Mouse (Mus musculus): Measurements from ENCODE around the gene Galp. TPM values are rescaled to one million over a fixed set of nuclear protein-coding genes. Genes with fewer than 3 reads are reported as not detected.

The Galp gene
- polyA plus RNA-seq, 1 experiment: not detected

DNA sequence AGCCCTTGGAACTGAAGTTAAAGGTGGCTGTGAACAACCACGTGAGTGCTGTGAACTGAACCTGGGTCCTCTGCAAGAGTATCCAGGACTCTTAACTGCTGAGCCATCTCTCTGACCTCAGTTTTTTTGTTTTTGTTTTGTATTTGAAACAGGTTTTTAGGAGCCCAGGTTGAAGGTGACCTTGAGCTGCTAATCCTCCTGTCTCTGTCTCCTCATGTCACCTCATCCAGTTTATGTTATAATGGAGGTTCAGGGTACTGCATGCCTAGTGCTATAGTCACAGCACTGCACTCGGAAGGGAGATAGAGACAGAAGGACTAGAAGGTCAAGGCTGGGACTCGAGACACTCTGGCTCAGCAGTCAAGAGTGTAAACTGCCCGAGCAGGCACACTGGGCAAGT is 34.7 kb upstream of the Galp start:
- TF ChIP-seq POLR2A (IDR thresholded peaks at IDR 0.05; ENCODE audit: insufficient read length, low read depth) (no peak), REST (IDR thresholded peaks at IDR 0.05; ENCODE audit: insufficient read depth, insufficient read length) (no peak), MAX (IDR thresholded peaks at IDR 0.05; ENCODE audit: low read depth) (no peak), MYOG (IDR thresholded peaks at IDR 0.05; ENCODE audit: control insufficient read depth in 1 of 3, insufficient read depth in 1 of 3, insufficient read length in 2 of 3, low read depth in 2 of 3) (no peak), MYOD1 (IDR thresholded peaks at IDR 0.05; ENCODE audit: control insufficient read depth in 1 of 3, insufficient read length in 2 of 3, low read depth in 2 of 3) (no peak)
- no peaks in the 10 kb centered on the region for H3K27me3 ChIP-seq (ENCODE audit: control insufficient read depth, insufficient read depth, insufficient read length)
- no peaks in the 10 kb centered on the region for H3K79me2 ChIP-seq (ENCODE audit: control insufficient read depth, insufficient read depth)
- no peak overlapping the region for H3K4me3 ChIP-seq
- no peak overlapping the region for H3K4me2 ChIP-seq (ENCODE audit: low read depth)
- no peaks in the 10 kb centered on the region for H3K36me3 ChIP-seq (ENCODE audit: control insufficient read depth, insufficient read depth)
- H3ac ChIP-seq (ENCODE audit: control insufficient read depth, insufficient read length): no peak overlapping the region

DNA sequence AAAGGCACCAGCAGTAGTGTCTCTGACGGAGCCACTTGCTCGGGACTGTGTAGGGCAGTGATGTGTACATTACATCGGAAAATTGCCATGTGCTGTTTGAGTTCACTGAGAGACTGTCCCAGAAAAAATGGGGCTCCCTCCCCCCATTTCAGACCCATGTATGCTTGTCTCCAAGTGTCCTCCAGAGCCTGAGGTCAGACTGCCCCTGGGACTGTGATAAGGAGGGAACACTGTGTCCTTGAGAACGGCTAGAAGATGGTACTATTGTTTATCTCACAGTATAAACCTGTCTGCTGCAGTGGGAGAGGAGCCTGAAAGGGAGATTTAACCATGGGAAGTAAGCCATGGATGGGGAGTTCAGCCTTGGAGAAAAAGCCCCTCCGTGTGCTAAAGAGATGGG is 32.2 kb upstream of the Galp start:
- Histone ChIP-seq H3K79me2 (ENCODE audit: control insufficient read depth, insufficient read depth) (no peaks in the 10 kb centered on the region), H3K36me3 (ENCODE audit: control insufficient read depth, insufficient read depth) (no peaks in the 10 kb centered on the region), H3K4me2 (ENCODE audit: low read depth) (no peak overlapping the region), H3K27me3 (ENCODE audit: control insufficient read depth, insufficient read depth, insufficient read length) (no peaks in the 10 kb centered on the region), H3ac (ENCODE audit: control insufficient read depth, insufficient read length) (no peak overlapping the region), H3K4me3 (no peak overlapping the region)
- no peak for TF ChIP-seq POLR2A (IDR thresholded peaks at IDR 0.05; ENCODE audit: insufficient read length, low read depth)
- no peak for TF ChIP-seq REST (IDR thresholded peaks at IDR 0.05; ENCODE audit: insufficient read depth, insufficient read length)
- TF ChIP-seq TCF12 (IDR thresholded peaks at IDR 0.05; ENCODE audit: insufficient read depth, poor library complexity, severe bottlenecking): no peak
- no peak for TF ChIP-seq SRF (IDR thresholded peaks at IDR 0.05; ENCODE audit: control insufficient read depth, insufficient read length, low read depth)
- TF ChIP-seq MYOG (IDR thresholded peaks at IDR 0.05; ENCODE audit: control insufficient read depth in 1 of 3, insufficient read depth in 1 of 3, insufficient read length in 2 of 3, low read depth in 2 of 3): no peak
- no peak for TF ChIP-seq POLR2AphosphoS2 (IDR thresholded peaks at IDR 0.05; ENCODE audit: insufficient read length, low read depth)
- TF ChIP-seq CEBPB (IDR thresholded peaks at IDR 0.05; ENCODE audit: insufficient read depth, poor library complexity, severe bottlenecking): no peak
- no peak for TF ChIP-seq E2F4 (IDR thresholded peaks at IDR 0.05; ENCODE audit: insufficient read depth)
- no peak for TF ChIP-seq USF1 (IDR thresholded peaks at IDR 0.05; ENCODE audit: low read depth)
- TF ChIP-seq MYOD1 (IDR thresholded peaks at IDR 0.05; ENCODE audit: control insufficient read depth in 1 of 3, insufficient read length in 2 of 3, low read depth in 2 of 3): no peak
- no peak for TF ChIP-seq MAX (IDR thresholded peaks at IDR 0.05; ENCODE audit: low read depth)
- no peak for TF ChIP-seq TCF3 (IDR thresholded peaks at IDR 0.05; ENCODE audit: insufficient read length, low read depth)

DNA sequence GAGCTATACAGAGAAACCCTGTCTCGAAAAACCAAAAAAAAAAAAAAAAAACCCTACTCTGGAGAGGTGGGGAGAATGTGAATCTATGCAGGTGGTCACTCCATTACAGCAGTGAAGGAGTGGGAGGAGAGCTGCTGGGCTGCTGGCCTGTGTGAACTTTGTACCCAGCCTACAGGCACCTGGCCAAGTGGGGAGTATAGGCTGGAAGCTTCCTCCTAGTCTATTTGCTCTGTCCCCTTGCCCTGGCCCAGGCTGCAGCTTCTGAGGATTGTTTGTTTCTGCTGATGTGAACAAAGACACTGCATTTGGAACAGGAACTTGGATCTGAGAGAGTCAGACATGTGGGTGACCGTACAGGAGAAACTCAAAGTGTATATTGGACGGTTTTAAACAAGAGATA is 27.5 kb upstream of the Galp start:
- Histone ChIP-seq H3ac (ENCODE audit: control insufficient read depth, insufficient read length) (no peak overlapping the region), H3K36me3 (ENCODE audit: control insufficient read depth, insufficient read depth) (no peaks in the 10 kb centered on the region), H3K4me2 (ENCODE audit: low read depth) (no peak overlapping the region), H3K27me3 (ENCODE audit: control insufficient read depth, insufficient read depth, insufficient read length) (no peaks in the 10 kb centered on the region), H3K79me2 (ENCODE audit: control insufficient read depth, insufficient read depth) (peaks cover 5% of the 10 kb centered on the region), H3K4me3 (no peak overlapping the region)
- TF ChIP-seq E2F4 (IDR thresholded peaks at IDR 0.05; ENCODE audit: insufficient read depth) (no peak), USF1 (IDR thresholded peaks at IDR 0.05; ENCODE audit: low read depth) (no peak), POLR2A (IDR thresholded peaks at IDR 0.05; ENCODE audit: insufficient read length, low read depth) (no peak), TCF12 (IDR thresholded peaks at IDR 0.05; ENCODE audit: insufficient read depth, poor library complexity, severe bottlenecking) (no peak), SRF (IDR thresholded peaks at IDR 0.05; ENCODE audit: control insufficient read depth, insufficient read length, low read depth) (no peak), MAX (IDR thresholded peaks at IDR 0.05; ENCODE audit: low read depth) (no peak), MYOD1 (IDR thresholded peaks at IDR 0.05; ENCODE audit: control insufficient read depth in 1 of 3, insufficient read length in 2 of 3, low read depth in 2 of 3) (no peak), CEBPB (IDR thresholded peaks at IDR 0.05; ENCODE audit: insufficient read depth, poor library complexity, severe bottlenecking) (no peak), REST (IDR thresholded peaks at IDR 0.05; ENCODE audit: insufficient read depth, insufficient read length) (no peak), TCF3 (IDR thresholded peaks at IDR 0.05; ENCODE audit: insufficient read length, low read depth) (no peak)

DNA sequence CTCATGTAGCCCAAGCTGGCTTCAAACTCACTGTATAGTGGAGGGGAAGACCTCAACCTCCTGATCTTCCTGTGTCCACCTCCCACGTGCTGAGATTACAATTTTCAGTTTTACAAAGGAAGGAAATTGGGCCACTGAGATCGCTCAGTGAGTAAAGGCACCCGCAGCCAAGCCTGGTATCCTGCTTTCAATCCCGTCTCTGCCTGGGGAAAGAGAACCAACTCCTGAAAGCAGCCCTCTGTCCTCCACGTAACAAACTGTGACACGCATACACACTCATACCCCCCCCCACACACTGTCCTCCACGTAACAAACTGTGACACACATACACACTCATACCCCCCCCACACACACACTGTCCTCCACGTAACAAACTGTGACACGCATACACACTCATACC is 26.5 kb upstream of the Galp start:
- Histone ChIP-seq H3ac (ENCODE audit: control insufficient read depth, insufficient read length) (no peak overlapping the region), H3K36me3 (ENCODE audit: control insufficient read depth, insufficient read depth) (no peaks in the 10 kb centered on the region), H3K79me2 (ENCODE audit: control insufficient read depth, insufficient read depth) (peaks cover 5% of the 10 kb centered on the region), H3K4me3 (no peak overlapping the region), H3K4me2 (ENCODE audit: low read depth) (no peak overlapping the region), H3K27me3 (ENCODE audit: control insufficient read depth, insufficient read depth, insufficient read length) (no peaks in the 10 kb centered on the region)
- TF ChIP-seq POLR2AphosphoS2 (IDR thresholded peaks at IDR 0.05; ENCODE audit: insufficient read length, low read depth): no peak
- no peak for TF ChIP-seq USF1 (IDR thresholded peaks at IDR 0.05; ENCODE audit: low read depth)
- no peak for TF ChIP-seq REST (IDR thresholded peaks at IDR 0.05; ENCODE audit: insufficient read depth, insufficient read length)
- no peak for TF ChIP-seq MAX (IDR thresholded peaks at IDR 0.05; ENCODE audit: low read depth)
- no peak for TF ChIP-seq SRF (IDR thresholded peaks at IDR 0.05; ENCODE audit: control insufficient read depth, insufficient read length, low read depth)
- no peak for TF ChIP-seq MYOD1 (IDR thresholded peaks at IDR 0.05; ENCODE audit: control insufficient read depth in 1 of 3, insufficient read length in 2 of 3, low read depth in 2 of 3)
- TF ChIP-seq TCF3 (IDR thresholded peaks at IDR 0.05; ENCODE audit: insufficient read length, low read depth): no peak
- no peak for TF ChIP-seq POLR2A (IDR thresholded peaks at IDR 0.05; ENCODE audit: insufficient read length, low read depth)
- no peak for TF ChIP-seq MYOG (IDR thresholded peaks at IDR 0.05; ENCODE audit: control insufficient read depth in 1 of 3, insufficient read depth in 1 of 3, insufficient read length in 2 of 3, low read depth in 2 of 3)
- no peak for TF ChIP-seq E2F4 (IDR thresholded peaks at IDR 0.05; ENCODE audit: insufficient read depth)

DNA sequence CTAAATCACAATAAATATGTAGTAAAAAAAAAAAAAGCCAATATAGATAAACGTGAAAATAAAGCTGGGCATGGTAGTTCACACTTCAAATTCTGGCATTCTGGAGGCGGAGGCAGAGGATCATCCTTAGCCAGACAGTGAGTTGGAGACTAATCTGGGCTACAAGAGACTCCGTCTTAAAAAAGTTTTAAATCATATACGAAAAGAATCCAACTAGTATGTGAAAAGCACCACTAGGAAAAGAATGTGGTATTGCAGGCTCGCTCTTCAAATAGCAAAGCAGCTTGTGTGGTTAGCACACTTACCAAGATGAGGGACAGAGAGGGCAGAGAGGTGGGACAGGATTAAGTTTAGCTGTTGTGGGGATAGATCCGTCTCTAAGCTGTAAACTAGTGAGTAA is 26.0 kb upstream of the Galp start:
- Histone ChIP-seq H3K4me3 (peak overlapping the region; percentile 70), H3K36me3 (ENCODE audit: control insufficient read depth, insufficient read depth) (no peaks in the 10 kb centered on the region), H3K4me2 (ENCODE audit: low read depth) (peak overlapping the region; percentile 100), H3K79me2 (ENCODE audit: control insufficient read depth, insufficient read depth) (peaks cover 5% of the 10 kb centered on the region), H3K27me3 (ENCODE audit: control insufficient read depth, insufficient read depth, insufficient read length) (no peaks in the 10 kb centered on the region), H3ac (ENCODE audit: control insufficient read depth, insufficient read length) (peak overlapping the region; percentile 56)
- no peak for TF ChIP-seq SRF (IDR thresholded peaks at IDR 0.05; ENCODE audit: control insufficient read depth, insufficient read length, low read depth)
- TF ChIP-seq CEBPB (IDR thresholded peaks at IDR 0.05; ENCODE audit: insufficient read depth, poor library complexity, severe bottlenecking): no peak
- no peak for TF ChIP-seq TCF3 (IDR thresholded peaks at IDR 0.05; ENCODE audit: insufficient read length, low read depth)
- no peak for TF ChIP-seq USF1 (IDR thresholded peaks at IDR 0.05; ENCODE audit: low read depth)
- TF ChIP-seq REST (IDR thresholded peaks at IDR 0.05; ENCODE audit: insufficient read depth, insufficient read length): no peak
- TF ChIP-seq POLR2AphosphoS2 (IDR thresholded peaks at IDR 0.05; ENCODE audit: insufficient read length, low read depth): no peak
- no peak for TF ChIP-seq POLR2A (IDR thresholded peaks at IDR 0.05; ENCODE audit: insufficient read length, low read depth)
- no peak for TF ChIP-seq MYOD1 (IDR thresholded peaks at IDR 0.05; ENCODE audit: control insufficient read depth in 1 of 3, insufficient read length in 2 of 3, low read depth in 2 of 3)
- TF ChIP-seq MYOG (IDR thresholded peaks at IDR 0.05; ENCODE audit: control insufficient read depth in 1 of 3, insufficient read depth in 1 of 3, insufficient read length in 2 of 3, low read depth in 2 of 3): no peak
- TF ChIP-seq E2F4 (IDR thresholded peaks at IDR 0.05; ENCODE audit: insufficient read depth): no peak
- TF ChIP-seq TCF12 (IDR thresholded peaks at IDR 0.05; ENCODE audit: insufficient read depth, poor library complexity, severe bottlenecking): no peak
- TF ChIP-seq MAX (IDR thresholded peaks at IDR 0.05; ENCODE audit: low read depth): no peak
